Mouse (Mus musculus): Measurements from ENCODE around the gene Pam.

GRCm38 (mm10) chr1:98038252-98038651, 57.2 kb downstream of the Pam start:
- no peak for TF ChIP-seq CTCF (IDR thresholded peaks at IDR 0.05; ENCODE audit: borderline replicate concordance, insufficient read depth, low read length)
- TF ChIP-seq POLR2A (IDR thresholded peaks at IDR 0.05; ENCODE audit: low read depth, low read length) = no peak

Data from embryonic fibroblast, embryonic 13.5 days (primary cell).